Mouse (Mus musculus): ENCODE data around the gene Trrap.

GRCm38 (mm10) chr5:144901035-144901434 is 133.5 kb downstream of the Trrap start:
- TF ChIP-seq CTCF (IDR thresholded peaks at IDR 0.05; ENCODE audit: borderline replicate concordance, extremely low read depth, insufficient read depth, insufficient read length) (no peak), POLR2A (IDR thresholded peaks at IDR 0.05; ENCODE audit: borderline replicate concordance, extremely low read depth, insufficient read depth, insufficient read length, poor library complexity, severe bottlenecking) (no peak)

All from brain, embryonic 14.5 days (tissue).